Mouse (Mus musculus) kidney, adult 8-10 months (tissue): ENCODE results near the gene Slc15a5.

ENCODE experiments used
- DNase-seq, 2 experiments: peaks; one replicate each; pipeline ENCODE4 v3.0.0; 2022

Gene Slc15a5

GRCm38 (mm10) chr6:138054956-138055355, 24.8 kb downstream of the Slc15a5 start:
- DNase-seq = no peak

GRCm38 (mm10) chr6:138054166-138054565, 25.6 kb downstream of the Slc15a5 start:
- peak; percentile 3 to 58 for DNase-seq

GRCm38 (mm10) chr6:138053686-138054085, 26.0 kb downstream of the Slc15a5 start:
- no peak for DNase-seq

- DNase-seq = no peak
Measured at GRCm38 (mm10) chr6:138045364-138045763, 34.4 kb downstream of the Slc15a5 start.

- DNase-seq = no peak
Measured at GRCm38 (mm10) chr6:138042891-138043290, 36.8 kb downstream of the Slc15a5 start.

DNA sequence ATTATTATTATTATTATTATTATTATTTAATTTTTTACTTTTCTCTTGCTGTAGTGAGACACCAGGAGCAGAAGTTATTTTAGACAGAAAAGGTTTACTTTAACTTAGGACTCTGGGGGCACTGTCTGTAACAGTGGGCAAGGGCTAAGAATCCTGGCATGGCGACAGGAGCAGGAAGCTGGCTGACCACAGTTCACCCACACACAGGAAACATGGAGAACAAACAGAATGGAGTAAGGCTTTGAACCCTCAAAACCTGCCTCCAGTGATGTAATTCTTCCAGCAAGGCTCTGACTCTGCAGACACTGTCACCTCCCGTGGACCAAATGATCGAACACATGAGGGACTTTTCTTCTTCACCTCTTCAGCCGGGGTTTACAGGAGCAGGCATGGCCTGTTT, 37.9 kb downstream of the Slc15a5 start:
- no peak for DNase-seq

GRCm38 (mm10) chr6:138037587-138037986, 42.1 kb downstream of the Slc15a5 start:
- DNase-seq = no peak

- DNase-seq = no peak
Measured at GRCm38 (mm10) chr6:138036891-138037290, 42.8 kb downstream of the Slc15a5 start.

- DNase-seq = no peak
Measured at GRCm38 (mm10) chr6:138016898-138017297, 62.8 kb downstream of the Slc15a5 start.

DNA sequence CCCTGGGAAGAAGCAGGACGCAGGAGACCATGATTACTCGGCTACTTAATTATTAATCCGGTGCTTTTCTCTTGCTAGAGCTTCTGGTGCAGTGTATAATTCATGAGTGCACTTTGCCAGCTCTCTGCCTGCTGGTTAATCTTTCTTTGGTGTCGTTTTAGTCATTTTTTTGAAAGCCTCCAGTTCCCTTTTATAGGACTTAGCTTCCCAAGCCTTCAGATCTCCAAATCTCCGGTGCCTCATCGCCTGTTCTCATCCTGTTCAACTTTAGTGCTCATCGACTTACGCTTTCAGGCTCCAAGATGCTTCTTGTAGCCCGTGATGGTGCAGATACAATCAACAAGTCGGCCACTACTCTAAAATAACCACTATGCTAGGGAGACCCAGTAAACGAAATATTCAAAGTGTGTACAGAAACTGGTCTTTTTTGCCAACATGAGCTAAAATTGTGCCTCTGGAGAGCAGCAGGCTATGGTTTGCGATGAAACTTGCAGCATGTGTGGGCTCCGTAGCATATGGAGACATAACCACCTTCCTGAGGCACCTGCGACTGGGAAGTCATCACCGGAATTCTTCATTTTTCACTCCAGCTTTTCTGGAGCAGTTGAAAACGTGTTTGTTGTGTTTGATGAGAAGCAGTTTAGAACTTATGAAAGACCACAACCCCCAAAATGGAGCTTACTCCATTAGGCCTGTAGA, 64.6 kb downstream of the Slc15a5 start:
- DNase-seq = no peak

GRCm38 (mm10) chr6:138011955-138012354, 67.8 kb downstream of the Slc15a5 start:
- DNase-seq = no peak

GRCm38 (mm10) chr6:138007705-138008104, 72.0 kb downstream of the Slc15a5 start:
- DNase-seq = no peak

GRCm38 (mm10) chr6:138006525-138007251, 73.0 kb downstream of the Slc15a5 start:
- DNase-seq = no peak

- no peak for DNase-seq
Measured at GRCm38 (mm10) chr6:137989853-137990252, 89.9 kb downstream of the Slc15a5 start.

GRCm38 (mm10) chr6:137985169-137985568, 94.5 kb downstream of the Slc15a5 start:
- DNase-seq = no peak

- DNase-seq = no peak
Measured at GRCm38 (mm10) chr6:137982195-137982737, 97.5 kb downstream of the Slc15a5 start.

DNA sequence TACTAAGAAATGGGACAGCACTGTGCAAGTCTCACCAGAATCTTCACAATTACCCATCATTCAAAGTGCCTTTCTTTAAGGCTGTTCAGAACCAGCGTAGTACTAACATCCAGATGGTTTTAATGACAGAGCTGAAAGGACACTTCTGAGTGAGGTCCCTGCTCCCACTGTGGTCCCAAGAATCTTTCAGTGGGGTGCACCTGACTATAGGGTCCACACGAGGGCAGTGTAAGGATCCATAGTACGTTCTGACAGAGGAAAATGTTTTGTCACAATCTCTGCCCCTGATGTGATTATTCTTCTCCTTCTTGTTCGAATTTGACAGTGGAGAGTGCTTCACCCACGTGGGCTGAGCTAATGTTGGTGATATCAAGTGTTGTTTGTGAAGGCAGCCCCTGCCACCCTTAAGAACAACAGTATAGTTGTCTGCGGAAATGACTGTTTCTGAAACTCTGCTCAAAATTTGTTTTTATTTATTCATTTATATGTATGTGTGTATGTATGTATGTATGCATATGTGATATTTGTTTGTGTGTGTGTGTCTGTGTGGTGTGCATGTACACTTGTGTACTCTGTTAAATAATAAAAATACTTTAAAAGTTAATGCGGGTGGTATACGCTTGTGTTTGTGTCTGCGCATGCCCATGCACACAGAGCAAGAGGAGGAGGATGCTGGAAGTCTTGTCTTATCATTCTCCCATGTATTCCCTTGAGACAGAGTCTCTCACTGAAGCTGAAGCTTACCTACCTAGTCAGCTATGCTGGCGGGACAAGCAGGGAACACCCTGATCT, 98.6 kb downstream of the Slc15a5 start:
- DNase-seq = no peak

DNA sequence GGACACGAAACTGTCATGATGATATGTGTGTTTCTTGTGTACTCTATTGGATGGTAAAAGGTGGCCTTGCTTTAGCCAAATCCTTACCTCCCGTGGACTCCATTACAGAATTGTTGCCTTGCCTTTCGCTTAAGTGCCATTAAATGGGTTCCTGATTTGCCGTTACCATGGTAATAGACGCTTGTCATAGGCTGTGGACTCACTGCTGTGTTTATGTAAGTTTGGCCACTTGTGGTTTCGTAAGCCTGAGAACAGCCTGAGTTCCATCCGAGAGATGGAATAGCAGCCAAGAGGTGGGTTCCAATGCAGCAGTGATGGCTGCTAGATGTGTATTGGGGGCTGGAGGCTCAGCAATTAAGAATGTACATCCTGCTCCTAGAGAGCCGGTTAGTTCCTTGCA, 99.3 kb downstream of the Slc15a5 start:
- no peak for DNase-seq

GRCm38 (mm10) chr6:137979802-137980201, 99.9 kb downstream of the Slc15a5 start:
- DNase-seq = no peak

DNA sequence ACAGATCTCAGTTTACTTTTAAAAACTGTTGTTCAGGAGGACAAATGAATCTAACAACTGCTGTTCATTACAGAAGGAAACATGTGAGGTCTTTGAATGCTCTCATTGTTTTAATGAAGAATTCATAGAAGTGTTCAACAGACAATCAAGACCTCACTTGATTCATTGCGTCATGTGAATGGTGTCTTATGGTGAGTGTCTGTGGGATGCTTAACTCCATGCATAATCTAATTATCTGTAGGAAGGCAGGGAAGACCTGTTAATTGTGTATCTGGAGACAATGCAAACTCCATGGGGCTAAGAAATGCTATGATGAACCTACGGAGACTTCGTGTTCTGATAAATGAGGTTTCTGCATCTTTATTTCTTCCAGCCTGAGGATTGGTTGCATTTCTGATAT, 103.7 kb downstream of the Slc15a5 start:
- no peak for DNase-seq

- DNase-seq = no peak
Measured at GRCm38 (mm10) chr6:137963703-137964102, 116.0 kb downstream of the Slc15a5 start.

- DNase-seq = no peak
Measured at GRCm38 (mm10) chr6:137962836-137963235, 116.9 kb downstream of the Slc15a5 start.

- DNase-seq = no peak
Measured at GRCm38 (mm10) chr6:137960023-137960778, 119.5 kb downstream of the Slc15a5 start.
